Mouse (Mus musculus) kidney, adult 8-10 months (tissue): ENCODE measurements around the gene Smg7.
A peak's percentile ranks its signal among the peaks of the same experiment; 100 is the strongest.

Experiments
- DNase-seq, 2 experiments: peaks; one replicate each; pipeline ENCODE4 v3.0.0; 2022

Gene Smg7

GRCm38 (mm10) chr1:152838841-152839240 lies 63.6 kb downstream of the Smg7 start:
- DNase-seq, result no peak

DNA sequence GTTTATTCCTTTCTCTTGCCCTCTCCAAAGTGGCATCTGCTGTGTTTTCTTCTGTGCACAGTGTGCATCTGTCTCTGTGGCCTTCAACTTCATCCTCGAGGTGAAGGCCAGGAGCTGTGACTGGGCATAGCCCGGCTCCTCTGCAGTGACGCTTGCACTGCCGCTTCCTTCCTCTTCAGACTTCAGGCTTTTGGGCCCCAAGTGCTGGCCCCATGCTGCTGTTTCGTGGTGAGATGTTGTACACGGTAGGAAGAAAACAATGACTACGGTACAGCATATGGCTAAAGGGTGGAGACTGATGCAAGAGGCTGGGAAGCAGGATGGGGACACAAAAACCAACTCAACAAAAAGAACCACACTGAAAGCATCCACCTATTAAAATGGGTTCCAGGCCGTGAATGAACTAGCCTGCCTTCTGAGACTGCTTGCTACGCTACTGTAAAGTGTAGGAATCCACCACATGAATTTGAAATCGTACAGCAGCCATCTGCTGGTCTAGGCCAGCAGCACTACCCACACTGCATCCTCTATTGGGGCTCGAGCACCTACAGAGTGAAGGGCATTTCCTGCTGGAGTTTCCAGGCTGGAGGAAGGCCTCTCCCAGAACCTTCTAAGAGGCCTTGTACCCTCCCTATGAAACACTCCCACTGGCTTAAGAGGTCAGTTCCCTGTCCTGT lies 64.3 kb downstream of the Smg7 start:
- no peak for DNase-seq

DNA sequence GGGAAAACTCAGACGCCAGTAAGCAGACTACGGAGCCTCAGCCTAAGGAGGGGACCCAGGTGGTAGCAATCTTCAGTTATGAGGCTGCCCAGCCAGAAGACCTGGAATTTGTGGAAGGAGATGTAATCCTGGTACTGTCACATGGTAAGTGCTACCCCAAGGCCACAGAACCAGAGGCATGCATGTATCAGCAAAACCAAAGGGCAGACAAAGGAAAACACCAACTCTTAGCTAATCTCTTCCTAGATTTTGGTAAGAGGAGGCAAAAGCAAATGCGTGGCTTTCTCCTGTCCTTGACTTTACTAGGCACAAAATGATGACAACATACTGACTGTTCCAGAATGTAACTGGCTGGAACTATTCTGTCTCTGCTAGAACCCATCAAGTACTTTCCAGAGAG lies 67.4 kb downstream of the Smg7 start:
- DNase-seq, result no peak

DNA sequence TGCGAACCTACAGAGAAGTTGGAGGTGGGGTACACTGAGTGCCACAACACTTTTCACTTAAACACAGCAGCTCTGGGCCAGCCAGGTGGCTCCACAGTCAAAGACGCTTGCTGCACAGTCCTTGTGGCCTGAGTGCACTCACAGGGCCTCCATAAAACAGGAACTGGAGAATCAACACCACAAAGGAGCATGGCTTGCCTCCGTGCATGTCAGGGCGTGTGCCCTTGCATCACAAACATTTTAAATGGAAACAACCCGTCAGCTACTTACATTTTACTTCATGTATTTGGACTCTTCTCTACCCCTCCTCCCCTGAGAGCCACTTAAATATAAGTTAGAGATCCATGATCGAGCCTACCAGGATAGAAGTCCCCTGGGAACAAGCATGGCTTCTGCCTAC lies 70.1 kb downstream of the Smg7 start:
- DNase-seq, result no peak

- DNase-seq, result no peak
These were observed 70.8 kb downstream of the Smg7 start for GRCm38 (mm10) chr1:152831619-152832018.

DNA sequence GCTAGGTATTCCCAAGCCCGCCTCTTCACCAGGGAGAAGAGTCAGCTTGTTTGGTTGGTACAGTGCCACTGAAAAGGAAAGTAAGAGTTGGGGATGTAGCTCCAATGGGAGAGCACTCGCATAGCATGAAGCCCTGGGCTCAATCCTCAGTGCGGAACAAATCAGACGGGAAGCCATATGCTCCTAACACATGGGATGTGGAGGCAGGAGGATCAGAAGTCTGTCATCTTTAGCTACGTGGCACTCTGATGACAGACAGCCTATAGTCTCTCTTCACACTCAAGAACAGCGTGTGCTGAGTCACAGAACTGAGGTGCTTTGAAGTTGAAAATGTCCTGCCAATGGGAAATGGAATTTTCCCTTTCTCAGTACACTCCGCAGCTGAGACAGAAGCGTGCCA lies 71.4 kb downstream of the Smg7 start:
- DNase-seq, result no peak

DNA sequence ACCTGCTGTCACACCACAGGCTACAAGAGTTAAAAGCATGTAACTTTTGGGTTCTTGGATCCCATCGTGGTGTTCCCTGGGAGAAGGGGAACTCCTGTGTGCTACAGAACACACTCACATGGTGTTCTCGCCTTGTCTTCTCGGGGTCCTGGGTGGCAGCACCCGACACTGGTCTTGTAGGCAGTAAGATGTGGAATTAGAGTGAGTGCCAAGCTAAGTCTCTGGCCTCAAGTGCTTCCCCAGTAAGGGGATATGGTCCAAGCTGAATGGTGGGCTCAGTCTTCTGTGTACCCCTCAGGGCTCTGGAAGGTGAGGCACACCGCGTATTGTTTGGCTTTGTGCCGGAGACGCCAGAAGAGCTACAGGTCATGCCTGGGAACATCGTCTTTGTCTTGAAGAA lies 72.4 kb downstream of the Smg7 start:
- no peak for DNase-seq

GRCm38 (mm10) chr1:152828637-152829355 lies 73.7 kb downstream of the Smg7 start:
- no peak for DNase-seq

DNA sequence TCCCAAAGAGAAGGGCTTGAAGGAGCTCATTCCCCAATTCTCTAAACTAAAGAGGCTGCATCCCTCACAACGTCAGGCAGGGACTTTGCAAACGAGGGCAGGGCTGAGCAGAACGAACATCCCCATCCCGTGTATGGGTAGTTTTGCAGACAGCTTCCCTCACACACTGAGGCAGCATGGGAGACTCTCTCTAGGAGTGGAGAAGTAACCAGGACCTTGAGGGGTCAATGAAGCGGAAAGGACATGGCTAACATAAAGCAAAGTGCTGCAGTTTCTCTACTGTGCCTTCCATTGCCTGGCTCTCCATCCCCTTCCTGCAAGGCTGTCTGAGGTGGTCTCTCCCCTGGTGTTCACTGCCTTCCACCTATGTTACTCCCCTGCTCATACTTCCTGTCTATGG lies 74.3 kb downstream of the Smg7 start:
- no peak for DNase-seq

- no peak for DNase-seq
These were observed 76.0 kb downstream of the Smg7 start for GRCm38 (mm10) chr1:152826446-152826845.

- no peak for DNase-seq
These were observed 78.2 kb downstream of the Smg7 start for GRCm38 (mm10) chr1:152824206-152824605.

DNA sequence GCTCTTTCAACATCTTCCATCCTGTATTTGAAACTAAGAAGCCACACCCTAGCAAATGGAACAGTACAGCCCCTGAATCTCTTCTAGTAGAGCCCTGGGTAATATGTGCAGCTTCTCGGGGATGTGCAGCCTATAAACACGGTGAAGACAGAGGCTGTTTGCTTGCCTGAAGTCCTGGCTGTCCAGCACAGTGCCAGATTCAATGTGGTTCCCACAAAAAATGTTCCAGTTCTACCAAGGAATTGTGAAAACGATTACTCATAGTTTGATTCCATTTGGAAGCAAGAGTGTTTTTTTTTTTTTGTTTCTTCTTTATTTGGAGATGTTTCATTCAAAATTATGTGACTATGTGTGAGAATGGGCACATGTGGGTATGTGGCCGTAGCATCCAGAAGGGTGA lies 80.7 kb downstream of the Smg7 start:
- DNase-seq, result no peak

DNA sequence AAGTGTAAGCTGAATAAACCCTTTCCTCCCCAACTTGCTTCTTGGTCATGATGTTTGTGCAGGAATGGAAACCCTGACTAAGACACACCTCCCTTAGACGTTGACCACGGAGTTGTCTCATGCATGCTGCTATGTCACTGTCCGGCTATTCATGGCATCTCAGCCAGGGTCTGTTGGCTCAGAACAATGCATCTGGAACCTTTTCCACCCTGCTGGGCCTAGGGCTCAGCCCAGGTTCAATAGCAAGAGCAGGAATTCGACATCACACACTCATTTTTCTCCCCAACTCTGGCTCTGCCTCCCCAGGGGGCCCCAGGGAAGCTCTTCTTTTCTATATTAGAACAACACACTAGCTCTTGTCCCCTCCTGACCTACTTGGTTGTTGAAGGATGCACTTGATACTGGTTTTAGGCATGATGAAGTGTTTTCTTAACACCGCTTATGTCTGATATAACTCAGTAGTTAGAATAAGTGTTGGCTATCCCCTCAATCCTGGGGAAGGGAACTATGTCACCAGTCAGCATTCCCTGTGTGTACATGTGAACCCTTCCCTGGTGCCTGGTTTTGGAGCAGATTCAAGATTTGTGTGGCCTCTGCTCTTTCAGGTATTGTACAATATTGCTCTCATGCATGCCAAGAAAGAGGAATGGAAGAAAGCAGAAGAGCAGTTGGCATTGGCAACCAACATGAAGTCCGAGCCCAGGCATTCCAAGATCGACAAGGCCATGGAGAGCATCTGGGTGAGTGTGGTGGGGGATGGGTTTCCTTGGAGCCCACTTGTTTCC lies 81.3 kb downstream of the Smg7 start:
- no peak for DNase-seq

GRCm38 (mm10) chr1:152819558-152819957 lies 82.9 kb downstream of the Smg7 start:
- no peak for DNase-seq

GRCm38 (mm10) chr1:152817794-152818193 lies 84.7 kb downstream of the Smg7 start:
- peak; percentile 35 to 40 for DNase-seq

- no peak for DNase-seq
These were observed 85.2 kb downstream of the Smg7 start for GRCm38 (mm10) chr1:152817027-152817769.

DNA sequence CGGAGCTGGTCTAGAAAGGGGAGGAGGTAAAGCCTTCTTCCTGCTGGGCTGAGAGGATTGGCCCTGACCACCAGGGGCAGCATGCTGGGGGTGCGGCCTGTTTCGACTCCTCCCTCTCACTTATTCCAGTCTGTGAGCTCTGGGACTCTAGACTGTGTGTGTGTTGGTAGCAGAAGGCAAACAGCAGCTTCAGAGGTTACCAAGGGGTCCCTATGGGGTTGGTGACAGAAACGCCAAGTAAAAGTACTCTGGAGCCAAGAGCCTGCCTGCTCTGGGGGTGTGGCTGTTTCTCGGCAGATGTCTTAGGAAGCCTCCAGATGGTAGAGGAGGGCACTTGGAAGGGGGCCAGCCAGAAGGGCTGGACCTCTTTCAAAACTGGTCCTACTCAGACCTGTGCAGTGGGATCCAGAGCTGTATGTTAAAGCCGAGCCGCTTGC lies 87.2 kb downstream of the Smg7 start:
- DNase-seq, result no peak

DNA sequence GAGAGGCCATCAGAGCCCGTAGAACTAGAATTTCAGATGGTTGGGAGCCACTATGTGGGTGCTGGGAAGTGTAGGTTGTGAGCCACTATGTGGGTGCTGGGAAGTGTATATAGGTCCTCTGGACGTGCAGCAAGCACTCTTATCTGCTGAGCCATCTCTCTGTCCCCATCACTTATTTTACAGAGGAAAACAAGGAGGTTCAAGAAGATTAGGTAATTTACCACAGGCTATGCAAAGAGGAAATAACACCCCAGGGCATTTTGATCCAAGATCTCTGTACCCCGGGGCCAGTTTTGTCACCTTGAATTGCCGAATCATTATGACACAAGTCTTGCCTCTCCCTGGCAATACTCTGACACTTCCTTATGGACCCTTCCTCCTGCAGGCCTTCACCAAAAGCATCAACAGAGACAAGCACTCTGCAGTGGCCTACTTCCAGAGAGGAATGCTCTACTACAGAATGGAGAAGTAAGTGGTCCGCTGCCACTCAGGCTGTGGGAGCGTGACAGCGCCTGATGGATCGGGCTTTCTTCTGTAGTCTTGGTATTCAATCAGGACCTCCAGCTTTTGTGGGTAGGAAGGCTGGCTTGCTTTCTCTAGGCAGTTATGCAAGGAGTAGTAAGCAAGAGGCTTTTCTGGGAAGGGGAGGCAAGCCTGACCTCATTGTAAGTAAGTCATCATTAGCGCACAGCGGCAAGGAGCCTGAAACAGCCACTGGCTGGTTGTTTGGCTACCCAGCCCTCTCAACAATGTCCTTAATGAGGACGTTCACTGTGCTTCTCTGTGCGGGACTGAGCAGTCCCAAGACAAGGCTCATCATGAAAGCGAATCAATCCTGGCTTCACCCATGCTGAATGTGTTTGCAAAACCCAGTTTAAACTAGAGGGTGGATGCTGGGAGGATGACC lies 91.7 kb downstream of the Smg7 start:
- no peak for DNase-seq

GRCm38 (mm10) chr1:152809541-152810252 lies 92.7 kb downstream of the Smg7 start:
- DNase-seq, result peak; percentile 20 to 21

- DNase-seq, result no peak
These were observed 94.1 kb downstream of the Smg7 start for GRCm38 (mm10) chr1:152808392-152808680.

- DNase-seq, result no peak
These were observed 94.6 kb downstream of the Smg7 start for GRCm38 (mm10) chr1:152807619-152808391.
